Mouse (Mus musculus) lung, adult 2 months (tissue): ENCODE results near the gene Edn1. TPM values are rescaled to one million over a fixed set of nuclear protein-coding genes. Genes with fewer than 3 reads are reported as not detected.

Experiments
- DNase-seq: peaks from one replicate; pipeline ENCODE4 v3.0.0; 2022
- H3K4me1 ChIP-seq: fragments of 200-500 bp; 2 replicates; pipeline ENCODE4 v1.6.1; 2011; ENCODE audit warnings: low read length; ENCODE audit not compliant: control insufficient read depth, insufficient read depth
- H3K4me3 ChIP-seq: fragments of 200-500 bp; replicated peaks from 2 replicates; pipeline ENCODE3; 2011; ENCODE audit warnings: low read depth, mild to moderate bottlenecking, control low read depth, low read length; ENCODE audit errors: extremely low read depth
- CTCF ChIP-seq: fragments of 200-500 bp; IDR thresholded peaks from 2 replicates; pipeline ENCODE4 v1.5.1; 2011; ENCODE audit warnings: mild to moderate bottlenecking, low read length, control low read depth; ENCODE audit not compliant: insufficient read depth
- POLR2A ChIP-seq: fragments of 200-500 bp; IDR thresholded peaks from 2 replicates; pipeline ENCODE4 v1.6.1; 2011; ENCODE audit warnings: low read depth, mild to moderate bottlenecking, control low read depth, low read length, borderline replicate concordance; ENCODE audit errors: extremely low read depth
- WGBS: fragments of 180-500 bp; shearing (Covaris S2); methylation state at CpG from one replicate; pipeline ENCODE4 v1.1.7; 2018; 5-methylcytosine and 5-hydroxymethylcytosine counted together
- polyA plus RNA-seq: library from polyadenylated mRNA; depleted of rRNA; stranded (reverse); fragments of >200 nt; gene quantifications from 2 replicates; pipeline ENCODE4 v1.2.3, GENCODE M21; 2012; rRNA removed

Gene Edn1
- polyA plus RNA-seq, 1 experiment = 18.2 TPM

GRCm38 (mm10) chr13:42341871-42342532 lies 40.7 kb downstream of the Edn1 start:
- 56% methylated on average over 2 of the region's 2 CpGs for WGBS
- no peak for DNase-seq
- H3K4me3 ChIP-seq = no peak overlapping the region
- TF ChIP-seq POLR2A (no peak), CTCF (no peak)
- H3K4me1 ChIP-seq = no peaks in the 10 kb centered on the region; the same call in 1 of the 2 replicates

GRCm38 (mm10) chr13:42345439-42345838 lies 44.2 kb downstream of the Edn1 start:
- H3K4me3 ChIP-seq = no peak overlapping the region
- 80% methylated on average over 7 of the region's 7 CpGs for WGBS
- no peak for DNase-seq
- H3K4me1 ChIP-seq = no peaks in the 10 kb centered on the region
- no peak for TF ChIP-seq CTCF

- 73% methylated on average over 7 of the region's 7 CpGs for WGBS
- Histone ChIP-seq H3K4me3 (no peak overlapping the region), H3K4me1 (no peaks in the 10 kb centered on the region)
- TF ChIP-seq CTCF = no peak
- TF ChIP-seq POLR2A = no peak
- DNase-seq = no peak
Observed at GRCm38 (mm10) chr13:42346414-42346813, 45.1 kb downstream of the Edn1 start.

GRCm38 (mm10) chr13:42351675-42352074 lies 50.4 kb downstream of the Edn1 start:
- H3K4me1 ChIP-seq = no peaks in the 10 kb centered on the region
- no peak overlapping the region for H3K4me3 ChIP-seq
- DNase-seq = no peak
- 64% methylated on average over 7 of the region's 7 CpGs for WGBS
- TF ChIP-seq CTCF = no peak
- TF ChIP-seq POLR2A = no peak

Other genes with a start within 250 kb of the Edn1 start
- 35.9 and 41.8 TPM in 2 replicates for gene Hivep1, start 249.5 kb upstream of the Edn1 start, polyA plus RNA-seq